Mouse (Mus musculus) embryonic facial prominence, embryonic 10.5 days (tissue): ENCODE measurements at regions not wholly inside any gene's neighbourhood (a gene's known extent, or its start where the extent isn't known, plus 50 kb on each side); places are given as distances from the start of the nearest gene placed in this dataset.
"Not testable (repeated sequence)": the region's sequence is repeated elsewhere in the genome, so short reads cannot be mapped to it uniquely, and the experiment has no call there.

Source experiments
- DNase-seq: peaks from one replicate; pipeline ENCODE4 v3.0.0-alpha.2; 2017; ENCODE audit warnings: low spot score
- H3K27ac ChIP-seq: fragments of 300-500 bp; sonication (generic); replicated peaks from 2 replicates; pipeline ENCODE4 v1.5.1; 2016; ENCODE audit warnings: mild to moderate bottlenecking
- H3K27me3 ChIP-seq: fragments of 300-500 bp; sonication (generic); replicated peaks from 2 replicates; pipeline ENCODE4 v1.6.1; 2016; ENCODE audit warnings: low read depth, mild to moderate bottlenecking; ENCODE audit not compliant: poor library complexity, severe bottlenecking
- H3K36me3 ChIP-seq: fragments of 300-500 bp; sonication (generic); replicated peaks from 2 replicates; pipeline ENCODE4 v1.6.1; 2016; ENCODE audit warnings: mild to moderate bottlenecking, moderate library complexity
- H3K4me1 ChIP-seq: fragments of 300-500 bp; sonication (generic); 2 replicates; pipeline ENCODE4 v1.6.1; 2016
- H3K4me3 ChIP-seq: fragments of 300-500 bp; sonication (generic); 2 replicates; pipeline ENCODE4 v1.5.1; 2016; ENCODE audit warnings: mild to moderate bottlenecking, moderate library complexity
- H3K9me3 ChIP-seq: fragments of 300-500 bp; sonication (generic); 2 replicates; pipeline ENCODE4 v1.6.1; 2016; ENCODE audit warnings: mild to moderate bottlenecking
- WGBS: fragments of 180-500 bp; shearing (Covaris S2); methylation state at CpG from one replicate; pipeline ENCODE4 v1.1.7; 2016; 5-methylcytosine and 5-hydroxymethylcytosine counted together

GRCm38 (mm10) chr15:96802729-96803053 is 103.2 kb upstream of the Slc38a2 start:
- Histone ChIP-seq H3K27ac (no peak overlapping the region), H3K4me1 (0 out of 2 replicates have a peak, but pooled peaks cover 4% of the 10 kb centered on the region), H3K4me3 (no peak overlapping the region), H3K9me3 (no peaks in the 10 kb centered on the region), H3K27me3 (no peaks in the 10 kb centered on the region), H3K36me3 (no peaks in the 10 kb centered on the region)
- WGBS = 83% methylated on average over 1 of the region's 1 CpGs
- DNase-seq = no peak

- H3K4me1 ChIP-seq = 0 out of 2 replicates have a peak, but pooled peaks cover 4% of the 10 kb centered on the region
- no peak overlapping the region for H3K27ac ChIP-seq
- H3K4me3 ChIP-seq = no peak overlapping the region
- no peaks in the 10 kb centered on the region for H3K9me3 ChIP-seq
- 82% methylated on average over 9 of the region's 9 CpGs for WGBS
- no peak for DNase-seq
- H3K36me3 ChIP-seq = no peaks in the 10 kb centered on the region
- H3K27me3 ChIP-seq = no peaks in the 10 kb centered on the region
Measured at GRCm38 (mm10) chr15:96802034-96802728, 102.7 kb upstream of the Slc38a2 start.

GRCm38 (mm10) chr15:96799228-96799627 is 99.7 kb upstream of the Slc38a2 start:
- Histone ChIP-seq H3K4me3 (no peak overlapping the region), H3K9me3 (no peaks in the 10 kb centered on the region), H3K27me3 (no peaks in the 10 kb centered on the region), H3K4me1 (peaks cover 5% of the 10 kb centered on the region; the same call in 1 of the 2 replicates), H3K27ac (peak overlapping the region; percentile 40; the same call in 1 of the 2 replicates), H3K36me3 (no peaks in the 10 kb centered on the region)
- 74% methylated on average over 12 of the region's 12 CpGs for WGBS
- no peak for DNase-seq

GRCm38 (mm10) chr15:96797615-96798270 is 98.2 kb upstream of the Slc38a2 start:
- no peak overlapping the region for H3K4me3 ChIP-seq
- WGBS = 92% methylated on average over 4 of the region's 4 CpGs
- peaks cover 10% of the 10 kb centered on the region for H3K4me1 ChIP-seq
- DNase-seq = no peak
- H3K9me3 ChIP-seq = no peaks in the 10 kb centered on the region
- H3K36me3 ChIP-seq = no peaks in the 10 kb centered on the region
- H3K27me3 ChIP-seq = no peaks in the 10 kb centered on the region
- H3K27ac ChIP-seq = no peak overlapping the region

GRCm38 (mm10) chr15:96794177-96794719 is 94.7 kb upstream of the Slc38a2 start:
- Histone ChIP-seq H3K4me3 (no peak overlapping the region), H3K27ac (no peak overlapping the region), H3K9me3 (no peaks in the 10 kb centered on the region), H3K36me3 (no peaks in the 10 kb centered on the region), H3K27me3 (no peaks in the 10 kb centered on the region), H3K4me1 (peaks cover 13% of the 10 kb centered on the region)
- 92% methylated on average over 6 of the region's 6 CpGs for WGBS
- no peak for DNase-seq

- H3K27me3 ChIP-seq = no peaks in the 10 kb centered on the region
- WGBS = 94% methylated on average over 15 of the region's 15 CpGs
- DNase-seq = no peak
- H3K36me3 ChIP-seq = no peaks in the 10 kb centered on the region
- no peak overlapping the region for H3K27ac ChIP-seq
- H3K9me3 ChIP-seq = no peaks in the 10 kb centered on the region
- no peak overlapping the region for H3K4me3 ChIP-seq
- H3K4me1 ChIP-seq = peaks cover 12% of the 10 kb centered on the region
Measured at GRCm38 (mm10) chr15:96793251-96793650, 93.7 kb upstream of the Slc38a2 start.

GRCm38 (mm10) chr15:96791306-96791705 is 91.8 kb upstream of the Slc38a2 start:
- Histone ChIP-seq H3K27ac (no peak overlapping the region), H3K36me3 (no peaks in the 10 kb centered on the region), H3K9me3 (no peaks in the 10 kb centered on the region), H3K4me3 (no peak overlapping the region), H3K27me3 (no peaks in the 10 kb centered on the region), H3K4me1 (peaks cover 12% of the 10 kb centered on the region)
- 82% methylated on average over 6 of the region's 6 CpGs for WGBS
- no peak for DNase-seq

- WGBS = 93% methylated on average over 2 of the region's 2 CpGs
Measured at GRCm38 (mm10) chr15:96787921-96788320, 88.4 kb upstream of the Slc38a2 start.

GRCm38 (mm10) chr15:96784578-96784977 is 85.0 kb upstream of the Slc38a2 start:
- H3K27me3 ChIP-seq = no peaks in the 10 kb centered on the region
- H3K27ac ChIP-seq = no peak overlapping the region
- H3K9me3 ChIP-seq = no peaks in the 10 kb centered on the region
- H3K4me1 ChIP-seq = no peaks in the 10 kb centered on the region
- DNase-seq = no peak
- no peak overlapping the region for H3K4me3 ChIP-seq
- no peaks in the 10 kb centered on the region for H3K36me3 ChIP-seq
- 90% methylated on average over 7 of the region's 7 CpGs for whole genome bisulfite sequencing

More at GRCm38 (mm10) chr15:96787921-96788320, 88.4 kb upstream of the Slc38a2 start:
- H3K27ac ChIP-seq, H3K4me3 ChIP-seq, DNase-seq, H3K9me3 ChIP-seq, H3K27me3 ChIP-seq, H3K36me3 ChIP-seq, H3K4me1 ChIP-seq: not testable (repeated sequence)

GRCm38 (mm10) chr15:96781560-96781959 is 82.0 kb upstream of the Slc38a2 start:
- no peak for DNase-seq
- no peaks in the 10 kb centered on the region for H3K9me3 ChIP-seq
- H3K27me3 ChIP-seq = no peaks in the 10 kb centered on the region
- H3K4me3 ChIP-seq = no peak overlapping the region
- H3K36me3 ChIP-seq = no peaks in the 10 kb centered on the region
- 74% methylated on average over 5 of the region's 5 CpGs for WGBS
- H3K4me1 ChIP-seq = no peaks in the 10 kb centered on the region
- no peak overlapping the region for H3K27ac ChIP-seq

GRCm38 (mm10) chr15:96780606-96781005 is 81.1 kb upstream of the Slc38a2 start:
- no peak overlapping the region for H3K4me3 ChIP-seq
- no peaks in the 10 kb centered on the region for H3K9me3 ChIP-seq
- no peak overlapping the region for H3K27ac ChIP-seq
- DNase-seq = no peak
- WGBS = 87% methylated on average over 5 of the region's 5 CpGs
- no peaks in the 10 kb centered on the region for H3K36me3 ChIP-seq
- H3K27me3 ChIP-seq = no peaks in the 10 kb centered on the region
- no peaks in the 10 kb centered on the region for H3K4me1 ChIP-seq

- H3K27me3 ChIP-seq = no peaks in the 10 kb centered on the region
- no peaks in the 10 kb centered on the region for H3K9me3 ChIP-seq
- H3K4me1 ChIP-seq = peaks cover 6% of the 10 kb centered on the region
- no peaks in the 10 kb centered on the region for H3K36me3 ChIP-seq
- 84% methylated on average over 7 of the region's 7 CpGs for WGBS
- H3K4me3 ChIP-seq = no peak overlapping the region
- H3K27ac ChIP-seq = no peak overlapping the region
- no peak for DNase-seq
Measured at GRCm38 (mm10) chr15:96779358-96779757, 79.8 kb upstream of the Slc38a2 start.

- Histone ChIP-seq H3K4me3 (no peak overlapping the region), H3K36me3 (no peaks in the 10 kb centered on the region), H3K4me1 (peaks cover 15% of the 10 kb centered on the region), H3K27ac (no peak overlapping the region), H3K9me3 (no peaks in the 10 kb centered on the region), H3K27me3 (no peaks in the 10 kb centered on the region)
- WGBS = 95% methylated on average over 15 of the region's 15 CpGs
- DNase-seq = no peak
Measured at GRCm38 (mm10) chr15:96778321-96778926, 78.9 kb upstream of the Slc38a2 start.
